Mouse (Mus musculus) kidney, postnatal 0 days (tissue): Measurements from ENCODE around the gene Zranb1. TPM values are rescaled to one million over a fixed set of nuclear protein-coding genes. Genes with fewer than 3 reads are reported as not detected.

Source experiments
- ATAC-seq: fragments of 200-750 bp; cut with Nextera tagmentation; replicated peaks from 2 replicates; pipeline ENCODE4 v1.8.0; 2017; ENCODE audit warnings: low read depth, moderate number of reproducible peaks, moderate TSS enrichment, moderate library complexity; ENCODE audit not compliant: low FRiP score
- DNase-seq: peaks from one replicate; pipeline ENCODE4 v3.0.0-alpha.2; 2016; ENCODE audit warnings: low spot score
- H3K27ac ChIP-seq: fragments of 300-500 bp; sonication (generic); 2 replicates; pipeline ENCODE4 v1.5.1; 2014; ENCODE audit warnings: mild to moderate bottlenecking
- H3K27me3 ChIP-seq: fragments of 300-500 bp; sonication (generic); 2 replicates; pipeline ENCODE4 v1.6.1; 2014; ENCODE audit warnings: low read length, mixed read lengths; ENCODE audit not compliant: insufficient read depth
- H3K36me3 ChIP-seq: fragments of 300-500 bp; sonication (generic); 2 replicates; pipeline ENCODE4 v1.6.1; 2014; ENCODE audit warnings: low read length, mixed read lengths; ENCODE audit not compliant: insufficient read depth
- H3K4me1 ChIP-seq: fragments of 300-500 bp; sonication (generic); replicated peaks from 2 replicates; pipeline ENCODE4 v1.6.1; 2014; ENCODE audit warnings: antibody characterized with exemption, low read length, mixed read lengths; ENCODE audit not compliant: insufficient read depth
- H3K4me2 ChIP-seq: fragments of 300-500 bp; sonication (generic); 2 replicates; pipeline ENCODE4 v1.6.1; 2014; ENCODE audit warnings: mild to moderate bottlenecking, low read length, moderate library complexity, mixed read lengths
- H3K4me3 ChIP-seq: fragments of 300-500 bp; sonication (generic); replicated peaks from 2 replicates; pipeline ENCODE4 v1.5.1; 2014; ENCODE audit warnings: low read depth, low read length
- H3K9ac ChIP-seq: fragments of 300-500 bp; sonication (generic); 2 replicates; pipeline ENCODE4 v1.6.1; 2014; ENCODE audit warnings: low read depth, low read length
- H3K9me3 ChIP-seq: fragments of 300-500 bp; sonication (generic); replicated peaks from 2 replicates; pipeline ENCODE4 v1.6.1; 2016; ENCODE audit warnings: low read length, inconsistent platforms, mixed read lengths
- CTCF ChIP-seq: IDR thresholded peaks from 2 replicates; pipeline ENCODE4 v1.5.1; 2016; ENCODE audit warnings: antibody characterized with exemption, low read depth, mild to moderate bottlenecking, moderate library complexity
- WGBS: fragments of 180-500 bp; shearing (Covaris S2); extraction: QIAGEN DNeasy Blood & Tissue Kit; methylation state at CpG from one replicate; pipeline ENCODE4 v1.1.7; 2014; 5-methylcytosine and 5-hydroxymethylcytosine counted together
- polyA plus RNA-seq: library from polyadenylated mRNA; unstranded; fragments of >200 nt; fragmentation: Nextera tagmentation; extraction: Ambion mirVana; gene quantifications from 2 replicates; pipeline ENCODE4 v1.2.1, GENCODE M21; 2015

The Zranb1 gene
- polyA plus RNA-seq, 1 experiment from 2014 or later = 15.3 TPM

GRCm38 (mm10) chr7:133029496-133030047 lies 98.6 kb downstream of the Zranb1 start:
- Histone ChIP-seq H3K27ac (no peak overlapping the region), H3K4me2 (no peak overlapping the region), H3K27me3 (no peaks in the 10 kb centered on the region), H3K4me3 (no peak overlapping the region), H3K9ac (no peak overlapping the region), H3K4me1 (peaks cover 14% of the 10 kb centered on the region; the same call in 1 of the 2 replicates), H3K9me3 (no peaks in the 10 kb centered on the region), H3K36me3 (no peaks in the 10 kb centered on the region)
- ATAC-seq (no peak; the same call in 1 of the 2 replicates), DNase-seq (no peak)
- TF ChIP-seq CTCF = no peak
- WGBS = 57% methylated on average over 8 of the region's 8 CpGs

- H3K9ac ChIP-seq = no peak overlapping the region
- peak; percentile 93 for TF ChIP-seq CTCF
- H3K4me2 ChIP-seq = no peak overlapping the region
- no peaks in the 10 kb centered on the region for H3K36me3 ChIP-seq
- DNase-seq = peak; percentile 90
- no peak overlapping the region for H3K4me3 ChIP-seq
- H3K27me3 ChIP-seq = no peaks in the 10 kb centered on the region
- peaks cover 23% of the 10 kb centered on the region for H3K4me1 ChIP-seq
- no peaks in the 10 kb centered on the region for H3K9me3 ChIP-seq
- H3K27ac ChIP-seq = 0 out of 2 replicates have a peak overlapping the region, but pooled peaks have one; percentile 57
- peak; percentile 50; the same call in 1 of the 2 replicates for ATAC-seq
- 39% methylated on average over 9 of the region's 9 CpGs for WGBS
Measured at GRCm38 (mm10) chr7:133032589-133033203, 101.8 kb downstream of the Zranb1 start.

GRCm38 (mm10) chr7:133035901-133036300 lies 105.0 kb downstream of the Zranb1 start:
- H3K27ac ChIP-seq = no peak overlapping the region; the same call in 1 of the 2 replicates
- ATAC-seq = no peak
- DNase-seq = no peak
- no peaks in the 10 kb centered on the region for H3K36me3 ChIP-seq
- no peaks in the 10 kb centered on the region for H3K27me3 ChIP-seq
- no peak overlapping the region for H3K4me2 ChIP-seq
- no peak for TF ChIP-seq CTCF
- no peaks in the 10 kb centered on the region for H3K9me3 ChIP-seq
- no peak overlapping the region for H3K4me3 ChIP-seq
- H3K9ac ChIP-seq = no peak overlapping the region
- H3K4me1 ChIP-seq = peaks cover 34% of the 10 kb centered on the region

Other genes with a start within 250 kb of the Zranb1 start
- 17.1 and 17.5 TPM in 2 replicates for gene Fam53b, start 117.3 kb upstream of the Zranb1 start, polyA plus RNA-seq
- 74.0 and 76.6 TPM in 2 replicates for gene Eef1akmt2, start 78.5 kb upstream of the Zranb1 start, polyA plus RNA-seq
- 31.1 and 35.5 TPM in 2 replicates for gene Abraxas2, start 71.9 kb upstream of the Zranb1 start, polyA plus RNA-seq
- gene Fgfr2, start 192.2 kb downstream of the Zranb1 start, polyA plus RNA-seq = 79.8 and 88.6 TPM in 2 replicates
- gene Ctbp2, start 193.2 kb downstream of the Zranb1 start, polyA plus RNA-seq = 89.1 and 95.9 TPM in 2 replicates